Mouse (Mus musculus) regulatory T cell (primary cell): ENCODE measurements at regions not wholly inside any gene's neighbourhood (a gene's known extent, or its start where the extent isn't known, plus 50 kb on each side); places are given as distances from the start of the nearest gene placed in this dataset.

Experiments used
- in situ Hi-C: fragments of 300-600 bp; cut with MboI, MseI; formaldehyde crosslinking; loops from one replicate; pipeline ENCODE4 v1.15.1; 2025; ENCODE audit warnings: high pct_unique_total_duplicates

DNA sequence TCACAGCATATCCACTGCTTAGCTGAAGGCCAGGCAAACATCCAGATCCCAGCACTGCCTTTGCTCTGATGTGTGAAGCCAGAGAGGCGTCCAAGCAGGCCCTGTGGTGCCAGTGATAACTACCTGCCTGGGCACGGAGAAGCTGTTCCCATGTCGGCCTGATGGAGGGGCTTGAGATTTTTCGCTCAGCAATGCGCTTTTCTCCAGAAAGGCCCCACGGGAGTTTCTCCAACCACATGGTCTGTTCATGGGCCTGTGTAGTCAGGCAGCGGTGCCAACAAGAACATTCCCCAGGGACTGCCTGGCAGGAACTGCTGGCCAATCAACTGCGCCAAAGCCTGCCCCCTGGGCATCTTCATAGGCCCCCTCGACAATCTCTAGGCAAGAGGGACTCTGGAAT, 95.4 kb upstream of the Usp24 start:
- in situ Hi-C loops = loop anchor here (25.0 kb wide), 1 partner anchor 1058 kb away; the partner anchor contains the start of gene Plpp3

DNA sequence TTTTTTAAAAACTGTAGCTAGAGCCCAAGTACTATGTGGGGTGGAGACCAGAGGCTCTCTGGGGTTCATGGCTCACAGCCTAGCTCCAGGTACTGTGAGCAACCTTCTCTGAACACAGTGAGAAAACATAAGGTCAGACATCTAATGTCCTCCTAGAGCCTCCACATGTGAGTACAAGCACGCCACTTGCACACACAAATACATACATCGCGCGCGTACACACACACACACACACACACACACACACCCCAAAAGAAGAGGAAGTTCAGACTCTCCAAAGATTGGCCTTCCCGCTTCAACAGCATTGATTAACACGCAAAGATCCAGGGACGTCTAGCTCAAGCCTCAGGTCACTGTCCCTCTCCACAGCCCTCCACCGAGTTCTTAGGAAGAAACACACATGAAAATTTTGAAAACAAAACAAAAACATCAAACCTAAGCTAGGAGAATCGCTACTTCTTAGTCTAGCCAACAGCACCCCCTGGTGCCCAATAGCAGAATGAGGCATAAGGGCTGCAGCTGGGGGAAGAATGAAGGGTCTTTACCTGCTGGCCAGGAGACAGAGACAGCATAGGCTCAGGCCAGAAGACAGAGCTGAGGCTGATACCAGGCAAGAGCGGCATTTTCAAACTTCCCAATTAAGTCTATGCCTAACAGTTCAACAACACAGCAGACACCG, 90.7 kb upstream of the Usp24 start:
- in situ Hi-C loops = no loop called here

DNA sequence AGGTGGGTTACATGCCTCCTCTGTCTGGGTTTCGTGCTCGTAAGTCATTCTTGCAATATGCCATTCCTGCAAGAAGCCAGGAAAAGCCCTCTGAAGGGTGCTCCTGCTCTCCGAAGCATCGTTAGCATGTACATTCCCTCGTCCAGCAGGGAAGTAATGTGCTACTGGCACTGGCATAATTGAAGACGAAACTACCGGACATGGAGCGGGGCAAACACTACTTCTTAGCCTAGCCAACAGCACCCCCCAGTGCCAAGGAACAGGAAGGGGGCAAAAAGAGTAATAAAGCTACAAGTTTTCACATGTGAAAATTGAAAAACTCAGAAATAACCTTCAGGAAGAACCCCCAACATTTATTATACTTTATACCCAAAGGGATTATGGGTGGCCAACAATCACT, 88.6 kb upstream of the Usp24 start:
- in situ Hi-C loops = no loop called here

DNA sequence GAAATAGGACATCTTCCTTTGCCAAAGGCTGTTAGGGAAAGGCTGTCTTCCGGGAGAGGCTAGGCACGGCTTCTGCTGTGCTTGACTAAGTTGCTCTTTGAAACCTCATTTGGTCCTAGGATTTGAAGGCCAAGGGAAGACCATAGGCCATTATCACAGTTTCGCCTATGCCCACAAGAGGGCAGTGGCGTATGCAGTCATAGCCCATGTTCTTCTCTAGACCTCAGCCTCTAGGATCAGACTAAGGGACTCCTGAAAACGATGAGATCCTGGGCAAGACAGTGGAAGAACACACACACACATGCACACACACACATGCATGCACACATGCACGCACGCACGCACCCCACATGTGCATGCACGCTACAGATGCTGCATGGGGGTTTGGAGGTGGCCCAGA, 87.5 kb upstream of the Usp24 start:
- in situ Hi-C loops = no loop called here

DNA sequence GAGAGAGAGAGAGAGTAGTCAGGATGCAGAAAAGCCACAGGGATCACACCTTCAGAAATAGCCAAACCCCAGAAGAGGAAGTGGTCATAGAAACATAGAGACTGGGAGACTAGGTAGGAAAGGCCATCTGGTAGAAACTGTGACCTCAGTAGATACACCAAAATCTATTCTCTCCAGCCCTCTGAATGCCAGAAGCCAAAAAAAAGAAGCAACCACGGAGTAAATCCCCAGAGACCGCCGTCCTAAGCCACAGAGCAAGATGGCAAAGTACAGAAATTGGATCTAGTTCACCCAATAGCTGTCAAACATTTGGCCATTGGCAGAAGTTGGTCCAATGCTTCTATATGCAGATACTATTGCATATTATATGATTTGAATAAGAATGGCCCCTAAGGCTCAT, 86.5 kb upstream of the Usp24 start:
- in situ Hi-C loops = no loop called here

DNA sequence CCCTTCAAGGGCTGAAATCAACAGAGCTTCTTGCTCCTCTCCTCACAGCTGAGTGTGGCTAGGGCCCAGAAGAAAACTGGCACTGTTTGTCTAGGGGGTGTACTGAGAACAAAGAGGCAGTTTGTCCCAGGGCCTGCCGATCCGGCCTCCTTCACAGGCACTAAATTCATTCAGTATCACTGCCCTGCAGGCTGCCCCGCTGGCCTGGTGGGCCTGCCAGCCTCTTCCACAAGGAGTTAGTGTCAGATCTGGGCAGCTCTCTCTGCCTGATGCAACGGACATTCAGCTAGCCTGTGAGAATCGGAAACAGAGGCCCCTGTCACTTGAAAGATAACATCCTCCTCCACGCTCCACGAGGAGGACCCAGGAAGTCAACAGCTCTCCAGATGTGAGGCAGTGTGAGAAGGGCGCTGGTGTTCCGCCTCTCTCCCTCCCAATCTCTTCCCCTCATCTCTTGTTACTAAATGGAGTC, 83.5 kb upstream of the Usp24 start:
- in situ Hi-C loops = loop anchor here (5.0 kb wide), 1 partner anchor 145 kb away; no protein-coding TSS in a partner anchor

DNA sequence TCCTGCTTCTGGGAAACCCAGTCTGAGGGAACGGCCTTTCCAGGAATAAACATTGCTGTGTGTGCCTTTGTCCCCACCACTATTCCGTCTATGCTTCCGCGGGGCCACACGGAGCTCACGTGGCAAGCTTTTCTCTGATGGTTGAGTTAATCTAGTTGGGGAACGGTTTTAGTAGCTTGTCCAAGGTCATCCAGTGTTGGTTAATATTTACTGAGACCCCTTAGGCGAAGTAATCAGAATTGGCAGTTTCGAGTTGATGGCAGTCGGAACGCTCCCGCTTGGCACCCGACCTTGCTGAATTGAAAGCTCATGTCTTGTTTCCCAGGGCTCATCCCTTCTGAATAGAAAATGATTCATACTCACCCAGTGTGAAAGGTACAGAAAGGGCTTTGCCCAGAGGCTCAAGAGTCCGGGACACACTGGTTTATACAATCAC, 71.6 kb upstream of the Usp24 start:
- in situ Hi-C loops = no loop called here

DNA sequence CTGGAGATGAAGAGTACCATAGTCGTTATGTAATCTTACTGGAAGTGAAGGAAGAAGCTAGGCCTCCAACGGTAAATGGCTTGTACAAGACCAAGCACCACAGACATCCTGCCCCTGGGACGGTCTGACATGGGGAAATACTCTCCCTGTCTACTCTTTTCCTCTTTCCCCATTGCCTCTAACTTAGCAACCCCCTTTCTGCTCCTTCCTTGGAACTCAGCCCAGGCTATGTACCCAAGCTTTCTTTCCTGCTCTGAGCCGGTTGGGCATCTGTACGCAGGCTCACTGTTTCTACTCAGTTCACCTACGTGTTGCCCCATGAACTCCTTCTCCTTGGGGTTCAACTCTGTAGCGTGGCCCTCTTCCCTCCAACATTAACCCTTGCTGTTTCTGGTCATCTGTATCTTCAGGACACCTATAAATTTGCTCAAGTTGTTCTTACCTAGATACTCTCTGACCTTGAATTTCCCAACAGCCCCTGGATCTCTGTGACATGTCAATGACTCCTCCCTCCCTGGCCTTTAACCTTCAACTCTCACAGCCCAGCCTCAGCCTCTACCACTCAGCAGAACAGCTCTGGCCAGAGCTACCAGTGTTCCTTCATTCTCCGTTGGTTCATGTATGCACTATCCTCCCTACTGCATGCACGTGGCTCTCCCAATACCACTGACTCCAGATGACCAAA, 71.0 kb upstream of the Usp24 start:
- in situ Hi-C loops = no loop called here

DNA sequence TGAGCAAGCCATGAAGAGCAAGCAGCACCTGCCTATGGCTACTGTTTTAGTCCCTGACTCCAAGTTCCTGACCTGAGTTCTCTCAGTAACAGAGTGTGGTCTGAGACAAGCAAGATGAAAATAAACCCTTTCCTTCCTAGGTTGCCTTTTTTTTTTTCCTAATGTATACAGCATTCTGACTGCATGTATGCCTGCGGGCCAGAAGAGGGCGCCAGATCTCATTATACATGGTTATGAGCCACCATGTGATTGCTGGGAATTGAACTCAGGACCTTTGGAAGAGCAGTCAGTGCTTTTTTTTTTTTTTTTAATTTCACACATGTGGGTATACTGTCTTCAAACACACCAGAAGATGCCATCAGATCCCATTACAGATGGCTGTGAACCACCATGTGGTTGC, 69.3 kb upstream of the Usp24 start:
- in situ Hi-C loops = no loop called here

DNA sequence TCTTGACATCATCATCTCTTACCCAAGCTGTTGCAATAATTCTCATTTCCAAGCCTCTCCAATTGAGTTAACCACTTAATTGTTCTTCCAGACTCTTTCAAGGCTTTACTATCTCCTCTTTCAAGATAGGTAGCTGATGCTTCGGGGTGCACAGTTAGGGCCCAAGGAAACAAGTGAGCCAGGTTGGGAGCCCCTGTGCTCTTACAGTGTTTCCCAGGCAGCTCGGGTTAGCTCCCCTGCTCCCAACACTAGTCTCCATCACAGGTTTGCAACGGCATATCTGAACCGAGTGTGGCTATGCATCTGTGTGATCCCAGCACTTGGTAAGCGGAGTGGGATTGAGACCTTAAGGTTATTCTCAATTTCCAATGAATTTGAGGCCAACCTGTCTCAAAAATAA, 68.6 kb upstream of the Usp24 start:
- in situ Hi-C loops = no loop called here

DNA sequence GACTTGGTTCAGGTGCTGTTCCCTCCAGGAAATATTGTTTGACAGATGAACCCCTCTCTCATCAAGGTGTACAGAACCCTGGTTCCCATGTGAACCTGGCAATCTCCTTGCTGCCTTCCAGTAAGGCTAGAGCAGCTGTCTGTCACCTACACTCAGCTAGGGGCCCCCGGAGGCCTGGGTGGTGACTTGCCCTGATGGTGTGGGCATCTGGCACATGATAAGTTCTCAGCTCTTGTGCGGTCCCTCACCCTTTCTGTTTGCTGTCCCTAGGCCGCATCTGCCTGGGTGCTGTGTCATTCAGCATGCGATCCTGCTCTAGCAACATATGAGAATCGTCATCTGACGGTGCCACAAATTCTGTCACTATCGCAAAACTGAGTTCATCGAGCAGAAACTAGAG, 67.7 kb upstream of the Usp24 start:
- in situ Hi-C loops = no loop called here

DNA sequence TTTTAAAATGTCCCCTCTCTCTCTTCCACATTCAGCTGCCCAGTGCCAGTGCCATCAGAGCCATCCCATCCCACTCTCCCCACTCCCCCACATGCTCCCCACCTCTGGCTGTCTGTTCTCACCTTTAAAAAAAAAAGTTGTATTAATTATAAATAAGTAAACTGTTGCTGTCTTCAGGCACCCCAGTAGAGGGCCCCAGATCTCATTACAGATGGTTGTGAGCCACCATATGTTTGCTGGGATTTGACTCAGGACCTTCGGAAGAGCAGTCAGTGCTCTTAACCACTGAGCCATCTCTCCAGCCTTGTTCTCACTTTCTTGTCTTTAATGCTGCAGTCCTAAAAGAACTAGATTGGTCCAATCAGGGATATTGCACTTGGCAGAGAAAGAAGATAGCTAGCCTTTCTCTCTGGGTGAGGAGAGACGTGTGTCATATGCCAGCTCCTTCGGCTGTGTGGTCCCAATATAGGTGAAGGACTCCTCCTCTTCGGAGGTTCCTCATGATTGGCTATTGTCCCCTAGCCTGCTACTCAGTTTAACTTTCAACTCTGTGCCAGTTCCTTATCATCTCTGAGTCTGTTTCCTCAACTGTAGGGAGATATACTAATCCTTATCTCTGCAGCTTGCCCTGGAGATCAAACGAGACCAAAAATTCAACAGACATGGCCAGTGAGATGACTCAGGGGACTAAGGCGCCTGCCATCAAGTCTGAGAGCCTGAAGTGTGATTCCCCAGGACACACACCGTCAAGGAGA, 66.8 kb upstream of the Usp24 start:
- in situ Hi-C loops = no loop called here

DNA sequence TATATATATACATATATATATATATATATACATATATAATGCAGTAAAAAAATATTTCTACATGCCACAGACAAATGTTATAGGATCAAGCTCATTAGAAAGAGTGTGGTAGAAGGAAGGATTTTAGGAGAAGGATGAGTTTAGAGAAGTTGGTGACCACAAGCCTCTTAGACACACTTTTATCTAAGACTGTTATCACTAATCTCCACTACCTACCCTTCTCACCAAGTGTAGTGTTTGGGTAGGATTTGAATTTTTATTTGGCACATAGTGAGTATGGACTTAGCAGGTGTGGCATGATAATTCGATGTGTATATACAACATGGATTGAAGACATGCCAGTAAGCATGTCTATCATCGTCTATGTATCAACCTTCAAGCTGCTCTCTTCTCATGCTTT, 66.0 kb upstream of the Usp24 start:
- in situ Hi-C loops = no loop called here

DNA sequence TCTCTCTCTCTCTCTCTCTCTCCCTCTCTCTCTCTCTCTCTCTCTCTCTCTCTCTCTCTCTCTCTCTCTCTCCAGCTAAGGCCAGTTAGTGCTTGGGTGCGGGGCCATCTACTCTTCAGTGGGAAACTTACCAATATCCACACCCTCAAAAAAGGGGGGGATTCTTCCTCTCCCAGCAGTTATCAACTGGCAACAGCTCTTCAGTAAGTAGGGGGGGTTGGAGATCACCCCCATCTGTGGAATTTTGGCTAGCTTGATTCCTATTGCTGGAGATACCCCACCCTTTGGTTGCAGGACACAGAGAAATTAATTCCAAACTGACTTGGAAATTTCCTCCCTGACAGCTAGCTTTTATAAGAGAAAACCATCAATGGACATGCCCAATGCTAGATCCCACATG, 64.6 kb upstream of the Usp24 start:
- in situ Hi-C loops = no loop called here

DNA sequence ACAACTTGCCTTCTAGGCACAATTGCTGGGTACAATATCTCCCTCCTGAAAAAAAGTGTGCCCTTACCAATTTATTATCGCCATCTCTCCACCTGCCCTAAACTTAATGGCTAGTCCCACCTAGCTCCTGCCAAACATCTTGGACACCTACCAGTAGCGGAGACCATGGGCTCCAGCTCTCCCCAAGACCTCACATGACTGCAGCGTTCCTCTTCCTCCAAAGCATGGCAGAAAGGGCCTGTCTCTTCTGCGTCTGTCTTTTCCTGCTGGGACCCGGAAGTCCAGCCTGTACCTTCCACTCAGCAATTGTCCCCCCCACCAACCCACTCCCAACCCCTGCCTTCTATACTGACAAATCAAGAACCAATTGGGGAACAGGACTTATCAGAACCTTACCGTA, 63.1 kb upstream of the Usp24 start:
- in situ Hi-C loops = no loop called here

DNA sequence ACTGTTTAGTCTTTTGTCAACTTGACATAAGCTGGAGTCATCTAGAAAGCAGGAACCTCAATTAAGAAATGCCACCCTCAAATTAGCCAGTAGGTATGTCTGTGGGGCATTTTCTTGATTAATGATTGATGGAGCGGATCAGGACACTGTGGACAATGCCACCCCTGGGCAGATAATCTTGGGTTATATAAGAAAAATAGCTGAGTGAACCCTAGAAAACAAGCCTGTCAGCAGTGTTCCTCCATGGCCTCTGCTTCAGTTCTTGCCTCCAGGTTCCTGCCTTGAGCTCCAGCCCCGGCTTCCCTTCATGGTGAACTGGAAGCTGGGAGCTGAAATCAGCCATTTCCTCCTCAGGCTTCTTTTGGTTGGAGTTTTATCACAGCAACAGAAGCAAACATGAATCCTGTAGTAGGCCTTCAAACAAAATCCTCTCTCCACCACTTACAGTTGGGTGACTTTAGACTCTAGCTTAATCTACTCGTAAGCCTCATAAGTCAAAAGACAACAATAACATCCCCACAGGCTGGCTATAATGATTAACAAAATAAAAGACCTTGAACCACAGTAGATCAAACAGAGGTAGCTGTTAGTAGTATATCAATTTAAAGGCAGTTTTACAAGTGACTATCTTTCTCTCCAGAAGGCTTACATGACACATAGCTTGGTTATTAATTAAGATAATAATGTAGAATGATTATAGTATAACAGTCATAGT, 61.1 kb upstream of the Usp24 start:
- in situ Hi-C loops = loop anchor here (5.0 kb wide), 1 partner anchor 87 kb away; no protein-coding TSS in a partner anchor

DNA sequence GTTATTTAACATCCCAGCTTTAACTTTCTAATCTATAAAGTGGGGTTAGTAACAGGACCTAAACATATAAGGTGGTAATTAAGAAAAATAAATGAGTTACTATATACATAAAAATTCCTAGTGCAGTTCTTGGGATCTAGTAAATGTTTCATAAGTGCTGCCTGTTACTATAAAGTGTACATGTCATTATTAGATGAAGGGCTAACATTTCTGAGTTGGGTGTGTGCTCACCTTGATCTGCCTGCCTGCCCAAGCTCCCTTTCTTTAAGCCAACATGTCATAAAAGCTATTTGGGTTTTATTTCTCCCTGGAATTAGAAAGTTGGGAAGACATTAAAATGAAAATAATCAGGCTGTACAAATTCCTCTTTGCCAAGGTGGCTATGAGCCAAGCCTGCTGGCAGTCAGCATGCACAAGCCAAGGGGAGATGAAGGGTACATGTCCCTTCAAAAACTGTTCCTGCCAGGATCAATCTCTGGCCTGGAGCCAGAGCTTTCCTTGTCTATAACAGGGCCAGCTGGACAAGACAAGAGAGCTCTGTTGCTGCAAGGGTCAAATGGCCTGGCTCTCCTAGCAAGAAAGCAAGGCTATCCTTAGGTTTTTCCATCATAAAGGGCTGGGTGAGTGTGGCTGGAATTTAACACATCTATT, 59.9 kb upstream of the Usp24 start:
- in situ Hi-C loops = loop anchor here (5.0 kb wide), 1 partner anchor 86 kb away; no protein-coding TSS in a partner anchor

DNA sequence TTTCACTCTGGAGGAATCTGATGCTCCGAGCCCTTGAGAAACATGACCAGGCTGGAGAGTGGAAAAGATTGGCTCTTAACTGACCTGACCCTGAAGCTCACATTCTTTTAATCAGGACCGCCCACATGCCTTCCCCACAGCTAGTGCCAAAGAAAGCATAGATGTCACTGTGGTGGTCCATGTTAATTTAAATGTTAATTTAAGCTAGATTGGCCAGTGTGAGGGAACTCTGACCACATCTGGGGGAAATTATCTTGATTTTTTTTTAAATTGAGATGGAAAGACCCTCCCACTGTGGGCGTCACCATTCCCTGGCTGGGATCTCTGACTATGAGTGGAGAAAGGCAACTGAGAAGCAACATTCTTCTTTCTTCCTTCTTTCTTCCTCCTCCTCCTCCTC, 54.6 kb upstream of the Usp24 start:
- in situ Hi-C loops = no loop called here

DNA sequence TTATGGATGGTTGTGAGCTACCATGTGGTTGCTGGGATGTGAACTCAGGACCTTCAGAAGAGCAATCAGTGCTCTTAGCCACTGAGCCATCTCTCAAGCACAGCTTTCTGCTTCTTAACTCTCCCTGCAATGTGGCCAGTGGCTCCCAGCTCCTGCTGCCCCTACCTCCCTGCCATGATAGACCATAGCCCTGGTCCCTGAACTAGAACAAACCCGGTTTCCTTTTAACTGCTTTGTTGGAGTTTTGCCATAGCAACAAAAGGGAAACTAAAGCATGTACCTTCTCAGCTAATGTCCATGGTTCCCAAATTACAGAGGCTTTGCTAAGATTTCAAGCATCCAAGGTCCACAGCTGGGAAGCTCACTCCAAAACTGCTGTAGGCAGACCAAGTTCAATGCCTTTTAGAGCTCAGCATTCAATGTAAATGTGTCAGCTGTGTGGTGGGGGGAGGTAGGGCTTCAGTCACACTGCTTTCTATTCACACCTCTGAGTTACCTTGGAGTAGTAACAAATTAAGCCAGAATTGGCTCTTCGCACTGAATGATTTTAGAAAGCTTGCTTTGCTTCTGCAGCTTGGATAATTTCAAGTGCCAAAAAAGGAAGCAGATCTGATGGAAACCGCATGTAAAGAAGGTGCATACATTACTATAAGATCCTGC, 54.0 kb upstream of the Usp24 start:
- in situ Hi-C loops = no loop called here
